Mouse (Mus musculus) spleen, adult 2 months (tissue): ENCODE measurements around the gene Atf2. TPM values are rescaled to one million over a fixed set of nuclear protein-coding genes. Genes with fewer than 3 reads are reported as not detected.
A peak's percentile ranks its signal among the peaks of the same experiment; 100 is the strongest.
"Not testable (repeated sequence)": the region's sequence is repeated elsewhere in the genome, so short reads cannot be mapped to it uniquely, and the experiment has no call there.

Experiments
- DNase-seq, 2 experiments: peaks; one replicate each; pipeline versions ENCODE4 v3.0.0 to v3.0.0-alpha.2; 2012 to 2021; ENCODE audit warnings: low spot score in 2 of 2, low read depth in 1 of 2
- H3K27ac ChIP-seq: fragments of 200-500 bp; 2 replicates; pipeline ENCODE4 v1.5.1; 2012; ENCODE audit warnings: low read length, inconsistent platforms; ENCODE audit not compliant: insufficient read depth
- H3K27me3 ChIP-seq: fragments of 200-500 bp; 2 replicates; pipeline ENCODE4 v1.6.1; 2012; ENCODE audit warnings: mild to moderate bottlenecking, moderate library complexity, low read length, inconsistent platforms; ENCODE audit not compliant: control insufficient read depth, insufficient read depth
- H3K36me3 ChIP-seq: fragments of 200-500 bp; 2 replicates; pipeline ENCODE4 v1.6.1; 2012; ENCODE audit warnings: mild to moderate bottlenecking, low read length, inconsistent platforms; ENCODE audit not compliant: control insufficient read depth, insufficient read depth
- H3K4me1 ChIP-seq: fragments of 200-500 bp; 2 replicates; pipeline ENCODE4 v1.6.1; 2011; ENCODE audit warnings: inconsistent platforms; ENCODE audit not compliant: control insufficient read depth, insufficient read depth, insufficient read length
- H3K4me3 ChIP-seq: fragments of 200-500 bp; 2 replicates; pipeline ENCODE4 v1.5.1; 2011; ENCODE audit warnings: mild to moderate bottlenecking, inconsistent platforms; ENCODE audit not compliant: insufficient read depth, insufficient read length; ENCODE audit errors: extremely low read depth
- CTCF ChIP-seq: fragments of 200-500 bp; IDR thresholded peaks from 2 replicates; pipeline ENCODE4 v1.5.1; 2011; ENCODE audit warnings: mild to moderate bottlenecking, inconsistent platforms; ENCODE audit not compliant: insufficient read depth, insufficient read length, insufficient replicate concordance; ENCODE audit errors: extremely low read depth
- POLR2A ChIP-seq: fragments of 200-500 bp; IDR thresholded peaks from 2 replicates; pipeline ENCODE4 v1.6.1; 2011; ENCODE audit warnings: low read depth, low read length, inconsistent platforms
- WGBS: fragments of 180-500 bp; shearing (Covaris S2); methylation state at CpG from one replicate; pipeline ENCODE4 v1.1.7; 2018; 5-methylcytosine and 5-hydroxymethylcytosine counted together
- polyA plus RNA-seq: library from polyadenylated mRNA; depleted of rRNA; stranded (reverse); fragments of >200 nt; gene quantifications from 2 replicates; pipeline ENCODE4 v1.2.3, GENCODE M21; 2012

Atf2 gene
- polyA plus RNA-seq, 1 experiment = 8.7 TPM

DNA sequence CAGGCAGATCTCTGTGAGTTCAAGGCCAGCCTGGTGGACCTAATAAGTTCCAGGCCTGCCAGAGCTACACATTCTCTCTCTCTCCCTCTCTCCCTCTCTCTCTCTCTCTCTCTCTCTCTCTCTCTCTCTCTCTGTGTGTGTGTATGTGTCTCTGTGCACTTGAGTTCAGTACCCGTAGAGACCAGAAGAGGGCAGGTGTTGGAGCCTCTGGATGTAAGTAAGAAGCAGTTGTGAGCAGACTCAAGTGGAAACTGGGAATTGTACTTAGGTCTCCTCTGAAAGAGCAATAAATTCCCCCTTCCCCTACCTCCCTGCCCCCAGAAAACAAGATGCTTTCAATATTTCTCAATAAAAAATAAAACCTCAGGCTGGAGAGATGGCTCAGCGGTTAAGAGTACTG is 11.1 kb upstream of the Atf2 start:
- Histone ChIP-seq H3K4me1 (no peaks in the 10 kb centered on the region), H3K4me3 (no peak overlapping the region), H3K27me3 (no peaks in the 10 kb centered on the region), H3K36me3 (peaks cover 8% of the 10 kb centered on the region), H3K27ac (no peak overlapping the region)
- no peak for DNase-seq
- TF ChIP-seq POLR2A (no peak), CTCF (no peak)
- WGBS = 96% methylated on average over 2 of the region's 2 CpGs

GRCm38 (mm10) chr2:73902328-73902727 is 9.9 kb upstream of the Atf2 start:
- not testable (repeated sequence) for H3K27me3 ChIP-seq, H3K4me1 ChIP-seq, H3K36me3 ChIP-seq, H3K4me3 ChIP-seq, DNase-seq, H3K27ac ChIP-seq
- WGBS = 87% methylated on average over 3 of the region's 3 CpGs

DNA sequence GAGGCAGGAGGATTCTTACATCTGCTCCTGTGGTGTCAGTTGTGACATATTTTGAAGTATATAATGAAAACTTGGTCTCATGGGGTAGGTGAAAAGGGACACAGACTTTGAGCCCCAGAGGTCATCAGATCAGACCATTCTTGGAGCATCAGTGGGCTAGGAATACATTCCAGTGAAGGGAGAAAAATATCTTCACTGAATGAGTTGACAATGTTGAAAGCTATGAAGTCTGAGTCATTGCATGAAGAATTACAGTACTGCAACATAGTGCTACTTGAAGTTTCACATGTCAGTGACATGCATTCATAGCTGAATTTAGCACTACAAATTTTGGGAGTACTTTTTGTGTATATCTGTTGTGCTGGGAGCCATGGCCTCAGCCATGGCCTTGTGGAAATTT is 8.7 kb upstream of the Atf2 start:
- H3K27me3 ChIP-seq = no peaks in the 10 kb centered on the region
- H3K4me1 ChIP-seq = no peaks in the 10 kb centered on the region
- no peaks in the 10 kb centered on the region for H3K36me3 ChIP-seq
- no peak for TF ChIP-seq CTCF
- no peak for TF ChIP-seq POLR2A
- H3K4me3 ChIP-seq = no peak overlapping the region
- H3K27ac ChIP-seq = no peak overlapping the region
- no peak for DNase-seq

GRCm38 (mm10) chr2:73900364-73900763 is 7.9 kb upstream of the Atf2 start:
- TF ChIP-seq CTCF (no peak), POLR2A (no peak)
- 83% methylated on average over 1 of the region's 1 CpGs for WGBS

DNA sequence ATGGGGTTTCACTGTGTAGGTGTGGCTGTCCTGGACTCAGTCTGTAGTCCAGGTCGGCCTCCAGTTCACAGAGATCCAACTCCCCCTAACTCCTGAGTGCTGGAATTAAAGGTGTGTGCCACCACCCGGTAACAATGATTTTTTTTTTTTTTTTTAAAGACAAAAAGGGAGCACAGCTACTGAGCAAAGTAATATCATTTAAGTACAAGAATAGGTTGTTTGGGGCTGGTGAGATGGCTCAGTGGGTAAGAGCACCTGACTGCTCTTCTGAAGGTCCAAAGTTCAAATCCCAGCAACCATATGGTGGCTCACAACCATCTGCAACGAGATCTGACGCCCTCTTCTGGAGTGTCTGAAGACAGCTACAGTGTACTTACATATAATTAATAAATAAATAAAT is 4.5 kb upstream of the Atf2 start:
- not testable (repeated sequence) for H3K4me1 ChIP-seq, DNase-seq, H3K36me3 ChIP-seq, H3K27ac ChIP-seq, H3K4me3 ChIP-seq, H3K27me3 ChIP-seq
- WGBS = 90% methylated on average over 4 of the region's 4 CpGs

More at GRCm38 (mm10) chr2:73900364-73900763, 7.9 kb upstream of the Atf2 start:
- H3K27me3 ChIP-seq = no peaks in the 10 kb centered on the region
- H3K36me3 ChIP-seq = no peaks in the 10 kb centered on the region
- no peak overlapping the region for H3K27ac ChIP-seq
- H3K4me1 ChIP-seq = no peaks in the 10 kb centered on the region
- H3K4me3 ChIP-seq = no peak overlapping the region
- DNase-seq = no peak

DNA sequence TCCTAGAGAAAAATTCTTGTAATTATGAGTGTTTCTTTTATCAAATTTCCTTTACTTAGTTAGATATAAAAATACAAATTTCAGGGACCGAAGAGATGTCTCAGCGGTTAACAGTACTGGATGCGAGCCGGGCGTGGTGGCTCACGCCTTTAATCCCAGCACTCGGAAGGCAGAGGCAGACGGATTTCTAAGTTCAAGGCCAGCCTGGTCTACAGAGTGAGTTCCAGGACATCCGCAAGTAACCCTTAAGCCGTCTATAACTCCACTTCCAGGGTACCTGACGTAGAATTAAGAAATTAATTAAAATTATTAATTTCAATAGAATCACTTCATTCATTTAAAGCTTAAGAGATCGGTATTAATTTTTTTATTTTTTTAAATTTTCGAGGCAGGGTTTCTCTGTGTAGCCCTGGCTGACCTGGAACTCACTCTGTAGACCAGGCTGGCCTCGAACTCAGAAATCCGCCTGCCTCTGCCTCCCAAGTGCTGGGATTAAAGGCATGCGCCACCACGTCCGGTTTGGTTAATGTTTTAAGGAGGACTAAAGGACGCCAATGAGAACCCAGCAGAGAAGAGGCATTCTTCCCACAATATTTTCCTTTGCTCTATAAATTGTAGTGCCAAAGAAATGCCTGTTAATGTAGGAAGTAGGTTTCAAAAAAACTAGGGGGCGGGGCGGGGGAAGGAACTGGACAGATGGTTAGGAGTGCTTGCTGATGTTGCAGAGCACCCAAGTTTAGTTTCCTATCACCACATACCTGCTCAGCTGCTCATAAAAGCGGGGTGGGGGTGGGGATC is 1.2 kb upstream of the Atf2 start:
- WGBS = 60% methylated on average over 22 of the region's 22 CpGs
- Histone ChIP-seq H3K27me3 (no peaks in the 10 kb centered on the region), H3K27ac (peak overlapping the region; percentile 23), H3K36me3 (no peaks in the 10 kb centered on the region), H3K4me3 (peak overlapping the region; percentile 32; the same call in 1 of the 2 replicates), H3K4me1 (peaks cover 2% of the 10 kb centered on the region; the same call in 1 of the 2 replicates)
- no peak for DNase-seq
- TF ChIP-seq CTCF (no peak), POLR2A (no peak)

DNA sequence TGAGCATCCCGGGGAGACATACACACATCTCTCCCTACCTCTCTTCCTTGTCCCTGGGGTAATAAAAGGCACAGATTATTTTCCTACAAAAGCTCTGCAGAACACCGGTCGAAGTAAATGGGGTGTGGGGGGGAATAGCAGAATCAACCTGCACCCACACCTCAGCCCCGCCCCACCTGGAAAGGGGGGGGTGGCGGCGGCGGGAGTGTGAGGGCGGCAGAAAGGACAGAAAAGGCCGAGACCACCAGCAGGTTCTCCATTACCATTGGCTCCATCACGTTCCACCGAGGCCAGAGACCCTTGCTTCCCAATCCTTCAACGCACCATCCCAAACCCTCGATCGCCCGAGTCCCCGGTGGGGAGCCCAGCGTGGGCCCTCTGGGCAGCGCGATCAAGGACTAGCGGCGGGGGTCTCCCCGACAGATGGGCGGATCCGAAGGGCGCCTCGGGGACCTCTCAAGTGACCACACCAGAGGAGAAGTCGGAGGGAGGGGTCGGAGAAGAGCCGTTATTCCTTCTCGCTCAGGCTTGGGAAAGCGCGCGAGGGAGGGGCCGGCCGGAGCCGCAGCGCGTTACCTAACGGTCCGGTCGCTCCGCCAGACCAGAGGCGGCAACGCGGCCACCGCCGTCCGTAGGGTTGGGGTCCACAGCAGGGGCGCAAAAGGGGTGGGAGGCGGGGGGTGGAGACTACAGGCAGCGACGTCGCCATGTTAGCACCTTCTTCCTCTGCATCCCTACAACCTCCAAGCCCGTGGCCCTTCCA is 557 bp downstream of the Atf2 start:
- Histone ChIP-seq H3K27me3 (no peaks in the 10 kb centered on the region), H3K27ac (peak overlapping the region; percentile 89), H3K4me3 (peak overlapping the region; percentile 95), H3K36me3 (no peaks in the 10 kb centered on the region), H3K4me1 (peaks cover 2% of the 10 kb centered on the region; the same call in 1 of the 2 replicates)
- no peak for TF ChIP-seq POLR2A
- TF ChIP-seq CTCF = no peak
- peak in 1 of 2 experiments; percentile 39 for DNase-seq
- under 1% methylated on average over 54 of the region's 54 CpGs for WGBS
